Mouse (Mus musculus): ENCODE results near the gene Ctsa.
"Not testable (repeated sequence)": the region's sequence is repeated elsewhere in the genome, so short reads cannot be mapped to it uniquely, and the experiment has no call there.

Ctsa gene

GRCm38 (mm10) chr2:164832748-164833301 is at the start of gene Ctsa:
Gene Ctsa, plus strand, starts transcription at chr2:164832873.
- peak; percentile 76 for DNase-seq

- no peak for DNase-seq
Observed at GRCm38 (mm10) chr2:164783926-164784581, 48.6 kb upstream of the Ctsa start.

GRCm38 (mm10) chr2:164784869-164785420 is 47.7 kb upstream of the Ctsa start:
- DNase-seq: no peak

DNA sequence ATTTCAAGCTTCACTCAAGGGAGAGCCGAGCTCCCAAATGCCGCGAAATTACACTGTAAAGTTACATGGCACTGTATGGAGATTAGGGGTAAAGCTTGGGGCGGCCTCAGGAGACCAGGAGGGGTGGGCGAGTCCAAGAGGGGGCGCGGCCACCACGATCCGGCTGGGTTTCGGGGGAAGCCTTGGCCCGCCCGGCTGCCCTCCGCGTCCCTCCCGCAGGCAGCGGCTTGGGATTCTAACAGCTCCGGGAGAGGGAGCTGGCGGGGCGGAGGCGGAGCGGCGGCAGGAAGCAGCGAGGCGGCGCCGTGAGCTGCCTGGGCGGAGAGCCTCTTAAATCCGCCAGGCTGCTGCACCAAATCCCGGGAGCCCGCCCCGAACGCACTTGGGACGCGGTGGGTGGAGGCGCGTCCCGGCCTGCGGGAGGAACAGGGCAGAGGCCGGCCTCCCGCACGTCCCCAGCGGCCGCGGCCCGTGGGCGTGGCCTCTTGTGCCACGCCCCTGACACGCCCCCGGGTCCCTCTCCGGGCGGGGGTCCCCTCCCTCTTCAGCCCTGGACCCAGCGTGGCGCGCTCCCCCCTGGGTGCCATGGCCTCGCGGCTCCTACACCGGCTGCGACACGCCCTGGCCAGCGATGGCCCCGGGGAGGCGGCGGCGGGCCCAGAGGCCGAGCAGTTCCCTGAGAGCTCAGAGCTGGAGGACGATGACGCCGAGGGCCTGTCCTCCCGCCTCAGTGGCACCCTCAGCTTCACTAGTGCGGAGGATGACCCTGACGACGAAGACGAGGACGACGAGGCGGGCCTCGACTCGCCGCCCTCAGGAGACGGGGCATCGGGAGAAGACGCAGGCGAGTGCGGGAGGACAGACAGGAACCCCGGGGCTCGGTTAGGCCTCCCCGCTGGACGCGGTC is 46.9 kb upstream of the Ctsa start, which contains the start of gene Snx21:
Gene Snx21 (plus strand): TSS at position 343 of the 907 bp plus-strand sequence.
- DNase-seq: peak; percentile 95

DNA sequence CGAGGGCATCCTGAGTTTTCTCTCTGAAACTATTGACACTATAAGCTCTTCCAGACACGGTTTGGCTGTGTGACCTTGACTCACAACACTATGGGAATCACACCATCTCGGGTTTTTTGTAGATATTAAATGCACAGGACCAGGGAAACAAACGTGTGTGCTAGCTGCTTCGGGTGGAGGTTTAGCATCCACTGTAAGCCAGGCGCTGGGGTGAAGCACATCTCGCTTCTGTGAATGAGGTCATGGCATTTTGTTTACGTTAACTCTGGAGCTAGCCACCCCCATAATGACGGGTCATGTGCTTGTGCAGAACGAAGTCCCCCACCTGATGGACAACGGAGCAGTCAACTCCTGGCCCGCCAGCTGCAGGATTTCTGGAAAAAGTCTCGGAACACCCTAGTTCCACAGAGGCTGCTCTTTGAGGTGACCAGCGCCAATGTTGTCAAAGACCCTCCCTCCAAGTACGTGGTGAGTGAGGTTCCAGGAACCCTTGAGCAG is 46.2 kb upstream of the Ctsa start:
- peak; percentile 60 for DNase-seq

- no peak for DNase-seq
Observed at GRCm38 (mm10) chr2:164787032-164787431, 45.6 kb upstream of the Ctsa start.

DNA sequence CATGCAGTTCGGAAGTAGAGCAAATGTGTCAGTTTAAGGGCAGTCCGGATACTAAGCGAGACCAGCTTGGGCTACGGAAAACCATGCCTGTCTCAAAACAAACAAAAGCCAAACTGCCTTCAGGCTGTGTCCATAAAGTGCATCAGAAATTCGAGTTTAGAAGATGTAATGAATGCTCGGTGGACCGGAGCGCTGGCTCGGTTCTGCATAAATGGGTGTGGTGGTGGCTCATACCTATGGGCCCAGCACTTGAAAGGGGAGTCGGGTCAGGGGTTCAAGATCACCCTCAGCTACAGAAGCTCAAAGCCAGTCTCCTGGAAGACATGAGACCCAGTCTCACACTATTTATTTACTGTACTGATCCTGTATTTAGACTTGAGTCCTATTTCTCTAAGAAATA is 44.9 kb upstream of the Ctsa start:
- no peak for DNase-seq

- DNase-seq: peak; percentile 31
Observed at GRCm38 (mm10) chr2:164788411-164788810, 44.3 kb upstream of the Ctsa start.

- DNase-seq: peak; percentile 37
Observed at GRCm38 (mm10) chr2:164790451-164790850, 42.2 kb upstream of the Ctsa start.

DNA sequence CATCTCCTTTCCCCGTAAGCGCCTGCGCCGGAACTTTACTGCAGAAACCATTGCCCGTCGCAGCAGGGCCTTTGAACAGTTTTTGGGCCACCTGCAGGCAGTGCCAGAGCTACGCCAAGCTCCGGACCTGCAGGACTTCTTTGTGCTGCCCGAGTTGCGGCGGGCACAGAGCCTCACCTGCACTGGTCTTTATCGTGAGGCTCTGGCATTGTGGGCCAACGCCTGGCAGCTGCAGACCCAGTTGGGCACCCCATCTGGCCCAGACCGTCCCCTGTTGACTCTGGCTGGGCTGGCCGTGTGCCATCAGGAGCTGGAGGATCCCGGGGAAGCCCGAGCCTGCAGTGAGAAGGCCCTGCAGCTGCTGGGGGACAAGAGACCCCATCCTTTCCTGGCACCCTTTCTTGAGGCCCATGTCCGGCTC is 40.8 kb upstream of the Ctsa start:
- DNase-seq: peak; percentile 70

GRCm38 (mm10) chr2:164792400-164793190 is 40.1 kb upstream of the Ctsa start:
- DNase-seq: peak; percentile 47

GRCm38 (mm10) chr2:164793236-164793635 is 39.4 kb upstream of the Ctsa start:
- DNase-seq: peak; percentile 81

GRCm38 (mm10) chr2:164793772-164794171 is 38.9 kb upstream of the Ctsa start:
- DNase-seq: peak; percentile 31

DNA sequence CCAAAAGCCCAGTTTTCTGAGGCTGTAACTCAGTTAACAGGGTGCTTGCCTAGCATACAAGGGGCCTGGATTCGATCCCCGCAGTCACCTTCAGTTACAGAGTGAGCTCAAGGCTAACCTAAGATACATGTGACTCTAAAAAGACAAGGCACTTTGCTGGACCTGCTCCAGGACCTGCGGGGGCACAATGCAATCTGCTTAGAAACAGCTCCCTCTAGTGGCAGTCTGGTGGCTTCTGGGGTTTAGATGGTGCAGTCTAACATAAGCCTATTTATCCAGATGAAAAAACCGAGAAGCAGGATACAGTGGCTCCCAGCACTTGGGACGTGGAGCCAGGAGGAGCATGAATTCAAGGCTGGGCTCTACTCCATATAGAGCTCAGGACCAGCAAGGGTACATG is 38.4 kb upstream of the Ctsa start:
- DNase-seq: peak; percentile 82

DNA sequence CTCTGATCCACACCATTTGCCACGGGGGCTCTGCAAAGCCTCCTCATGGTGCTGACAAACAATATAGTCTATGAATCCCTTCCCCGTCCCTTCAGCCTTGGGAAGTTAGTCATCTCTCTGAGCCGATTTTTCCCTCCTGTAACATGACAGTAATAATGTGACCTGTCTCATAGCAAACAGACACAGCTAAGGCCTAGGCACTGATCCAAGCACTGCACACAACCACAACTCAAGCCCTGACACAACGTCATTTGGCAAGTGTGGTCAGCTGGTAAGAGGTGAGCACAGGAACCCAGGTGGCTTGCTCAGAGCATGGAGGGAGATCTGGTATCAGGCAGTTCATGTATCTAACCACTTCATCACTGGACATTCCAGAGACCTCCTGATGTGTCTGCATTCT is 36.8 kb upstream of the Ctsa start:
- DNase-seq: peak; percentile 20

DNA sequence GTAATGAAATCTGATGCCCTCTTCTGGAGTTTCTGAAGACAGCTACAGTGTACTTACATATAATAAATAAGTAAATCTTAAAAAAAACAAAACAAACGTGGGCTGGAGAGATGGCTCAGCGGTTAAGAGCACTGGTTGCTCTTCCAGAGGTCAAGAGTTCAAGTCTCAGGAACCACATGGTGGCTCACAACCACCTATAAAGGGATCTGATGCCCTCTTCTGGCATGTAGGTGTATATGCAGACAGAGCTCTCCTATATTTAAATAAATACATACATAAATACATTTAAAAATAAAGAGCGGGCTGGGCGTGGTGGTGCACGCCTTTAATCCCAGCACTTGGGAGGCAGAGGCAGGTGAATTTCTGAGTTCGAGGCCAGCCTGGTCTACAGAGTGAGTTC is 34.1 kb upstream of the Ctsa start:
- DNase-seq: not testable (repeated sequence)

DNA sequence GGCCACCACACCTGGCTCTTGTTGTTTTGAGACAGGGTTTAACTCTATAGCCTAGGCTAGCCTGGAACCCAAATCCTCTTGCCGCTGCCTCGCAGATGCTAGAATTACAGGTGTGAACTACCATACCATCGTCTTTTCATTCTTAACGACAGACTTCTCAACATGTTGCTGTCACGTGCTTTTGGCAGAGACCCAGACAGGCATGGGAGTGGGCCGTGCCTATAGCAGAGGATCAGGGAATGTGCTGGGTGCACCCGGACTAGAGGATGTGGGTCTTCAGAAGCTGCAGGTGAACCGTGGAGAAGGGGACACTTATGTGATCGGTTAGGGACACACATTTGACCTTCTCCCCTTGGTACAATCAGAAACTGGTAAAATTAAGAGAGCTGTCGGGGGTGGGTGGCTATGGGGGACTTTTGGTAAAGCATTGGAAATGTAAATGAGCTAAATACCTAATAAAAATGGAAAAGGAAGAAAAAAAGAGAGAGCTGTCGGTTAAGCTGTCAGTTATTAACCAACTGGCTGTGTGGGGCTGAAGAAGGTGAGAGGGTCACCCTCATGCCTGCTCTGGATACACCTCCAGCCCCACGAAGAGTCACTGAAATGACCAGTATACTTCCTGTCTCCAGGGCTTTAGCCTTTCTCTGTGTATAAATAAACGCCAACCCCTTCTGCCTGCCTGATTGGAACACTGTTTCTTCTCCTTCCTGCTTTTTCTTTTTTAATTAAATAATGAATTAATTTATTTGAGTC is 32.2 kb upstream of the Ctsa start:
- DNase-seq: no peak

GRCm38 (mm10) chr2:164803201-164803920 is 29.3 kb upstream of the Ctsa start:
- no peak for DNase-seq

GRCm38 (mm10) chr2:164803921-164804313 is 28.8 kb upstream of the Ctsa start:
- no peak for DNase-seq

DNA sequence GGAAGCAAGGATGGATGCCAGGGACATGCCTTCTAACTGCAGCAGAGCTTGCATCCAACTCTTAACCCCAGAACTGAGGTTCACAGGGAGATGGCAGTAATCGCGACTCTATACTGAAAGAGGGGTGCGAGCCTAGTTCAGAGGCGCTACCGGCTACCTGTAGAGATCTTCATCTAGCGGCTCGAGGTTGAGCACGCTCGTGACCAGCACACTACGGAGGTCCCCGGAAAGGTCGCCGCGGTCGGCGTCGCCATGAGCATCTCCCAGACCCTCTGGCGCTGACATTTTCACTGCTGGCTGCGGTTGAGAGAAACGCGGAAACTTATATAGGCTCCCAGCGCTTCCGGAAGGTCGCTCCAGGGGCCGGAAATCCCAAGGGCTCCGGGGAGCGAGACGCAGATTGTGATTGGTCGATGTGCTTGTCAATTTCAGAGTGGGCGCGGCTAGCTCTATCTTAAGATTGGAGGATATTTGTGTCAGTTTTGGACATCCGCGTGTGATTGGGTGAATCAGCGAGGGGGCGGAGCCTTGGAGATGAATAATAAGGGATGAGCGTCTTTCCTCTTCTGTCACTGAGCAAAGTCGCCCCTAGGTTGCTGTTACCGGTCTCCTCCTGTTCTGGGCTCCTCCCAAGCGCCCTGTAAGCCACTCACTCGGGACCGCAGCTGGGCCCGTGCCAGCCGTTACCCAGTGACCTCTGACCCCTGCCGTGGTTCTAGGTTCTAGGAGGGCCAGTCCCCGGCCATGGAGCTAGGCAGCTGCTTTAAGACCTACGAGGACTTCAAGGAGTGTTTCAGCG is 27.9 kb upstream of the Ctsa start, which contains the start of the genes Acot8 and Zswim3:
Gene Acot8 (minus strand): TSS at position 350 of the 799 bp plus-strand sequence.
Gene Zswim3 (plus strand): TSS at position 566 of the 799 bp plus-strand sequence.
- peak; percentile 97 for DNase-seq
